Mouse (Mus musculus): ENCODE measurements at regions not wholly inside any gene's neighbourhood (a gene's known extent, or its start where the extent isn't known, plus 50 kb on each side); places are given as distances from the start of the nearest gene placed in this dataset.

GRCm38 (mm10) chr1:129219098-129219497 lies 54.0 kb upstream of the Thsd7b start:
- TF ChIP-seq POLR2A (IDR thresholded peaks at IDR 0.05; ENCODE audit: low read depth, low read length) = no peak
- no peak for TF ChIP-seq CTCF (IDR thresholded peaks at IDR 0.05; ENCODE audit: extremely low read depth, insufficient read length, insufficient replicate concordance, low read depth, low read length)

All from small intestine, adult 2 months (tissue).